Mouse (Mus musculus) MEL (cell line): Measurements from ENCODE around the gene Rhcg. TPM values are rescaled to one million over a fixed set of nuclear protein-coding genes. Genes with fewer than 3 reads are reported as not detected.

Source experiments
- DNase-seq: peaks from one replicate; pipeline ENCODE4 v3.0.0; 2011; ENCODE audit warnings: low read depth, low spot score
- H3K27ac ChIP-seq: 2 replicates; pipeline ENCODE4 v1.5.1; 2012; ENCODE audit warnings: low read depth, mild to moderate bottlenecking, control low read depth, low read length, moderate library complexity; ENCODE audit not compliant: control insufficient read depth
- H3K27me3 ChIP-seq, 2 experiments: fragments of 150-350 bp in 1 of 2; sonication (generic) in 1 of 2; 2 replicates each; pipeline ENCODE4 v1.6.1; 2012; ENCODE audit warnings: low read length in 2 of 2, mild to moderate bottlenecking in 2 of 2, improper control_type of control experiment in 1 of 2, moderate library complexity in 1 of 2; ENCODE audit not compliant: insufficient read depth in 2 of 2, control insufficient read depth in 1 of 2
- H3K36me3 ChIP-seq, 2 experiments: 2 replicates each; pipeline ENCODE4 v1.6.1; 2012 to 2014; ENCODE audit warnings: low read length in 2 of 2, improper control_type of control experiment in 1 of 2, inconsistent platforms in 1 of 2, mild to moderate bottlenecking in 1 of 2; ENCODE audit not compliant: insufficient read depth in 2 of 2, control insufficient read depth in 1 of 2
- H3K4me1 ChIP-seq, 2 experiments: fragments of 150-350 bp in 1 of 2; sonication (generic) in 1 of 2; 2 replicates each; pipeline ENCODE4 v1.6.1; 2012; ENCODE audit warnings: low read length in 2 of 2, improper control_type of control experiment in 1 of 2, mild to moderate bottlenecking in 1 of 2; ENCODE audit not compliant: insufficient read depth in 2 of 2, control insufficient read depth in 1 of 2
- H3K4me3 ChIP-seq, 2 experiments: fragments of 150-350 bp in 1 of 2; sonication (generic) in 1 of 2; 2 replicates each; pipeline ENCODE4 v1.5.1; 2012; ENCODE audit warnings: low read depth in 2 of 2, low read length in 2 of 2, mild to moderate bottlenecking in 2 of 2, moderate library complexity in 2 of 2, control low read depth in 1 of 2, improper control_type of control experiment in 1 of 2; ENCODE audit not compliant: control insufficient read depth in 1 of 2, insufficient read depth in 1 of 2
- H3K79me2 ChIP-seq: 2 replicates; pipeline ENCODE4 v1.6.1; 2012; ENCODE audit warnings: mild to moderate bottlenecking, low read length, moderate library complexity; ENCODE audit not compliant: control insufficient read depth, poor library complexity, insufficient read depth
- H3K9ac ChIP-seq: 2 replicates; pipeline ENCODE4 v1.6.1; 2012; ENCODE audit warnings: low read depth, mild to moderate bottlenecking, control low read depth, low read length, moderate library complexity; ENCODE audit not compliant: control insufficient read depth, poor library complexity, severe bottlenecking
- H3K9me3 ChIP-seq: fragments of 150-350 bp; sonication (generic); replicated peaks from 2 replicates; pipeline ENCODE4 v1.6.1; 2012; ENCODE audit warnings: mild to moderate bottlenecking, low read length, improper control_type of control experiment, moderate library complexity; ENCODE audit not compliant: insufficient read depth
- BHLHE40 ChIP-seq: IDR thresholded peaks from 2 replicates; pipeline ENCODE4 v1.6.1; 2012; ENCODE audit warnings: low read depth, mild to moderate bottlenecking, inconsistent platforms, low read length, improper control_type of control experiment, borderline replicate concordance
- CHD2 ChIP-seq: IDR thresholded peaks from 2 replicates; pipeline ENCODE4 v1.6.1; 2011; ENCODE audit warnings: low read length, improper control_type of control experiment
- CTCF ChIP-seq, 3 experiments: IDR thresholded peaks in 2 of 3; conservative IDR thresholded peaks in 1 of 3; 2 replicates each; pipeline ENCODE4 v1.5.1; 2011 to 2012; ENCODE audit warnings: low read length in 3 of 3, low read depth in 2 of 3, mild to moderate bottlenecking in 2 of 3, improper control_type of control experiment in 1 of 3, inconsistent platforms in 1 of 3, mixed read lengths in 1 of 3, moderate library complexity in 1 of 3; ENCODE audit not compliant: control insufficient read depth in 1 of 3, insufficient read depth in 1 of 3, poor library complexity in 1 of 3, severe bottlenecking in 1 of 3
- ELF1 ChIP-seq: IDR thresholded peaks from 2 replicates; pipeline ENCODE4 v1.6.1; 2014; ENCODE audit warnings: low read depth, mild to moderate bottlenecking, inconsistent platforms, low read length, improper control_type of control experiment, moderate library complexity
- EP300 ChIP-seq, 2 experiments: IDR thresholded peaks; 2 replicates each; pipeline ENCODE4 v1.6.1; 2011; ENCODE audit warnings: improper control_type of control experiment in 2 of 2, low read length in 2 of 2, low read depth in 1 of 2, mild to moderate bottlenecking in 1 of 2
- ETS1 ChIP-seq: IDR thresholded peaks from 2 replicates; pipeline ENCODE4 v1.6.1; 2012; ENCODE audit warnings: low read depth, mild to moderate bottlenecking, inconsistent platforms, low read length, improper control_type of control experiment, moderate library complexity
- GATA1 ChIP-seq: IDR thresholded peaks from 2 replicates; pipeline ENCODE4 v1.6.1; 2011; ENCODE audit warnings: low read depth, low read length, improper control_type of control experiment
- KAT2A ChIP-seq: conservative IDR thresholded peaks from 2 replicates; pipeline ENCODE4 v1.6.1; 2012; ENCODE audit warnings: low read depth, low read length, improper control_type of control experiment, inconsistent platforms
- MAFK ChIP-seq: IDR thresholded peaks from 2 replicates; pipeline ENCODE4 v1.6.1; 2011; ENCODE audit warnings: low read depth, mild to moderate bottlenecking, low read length, improper control_type of control experiment, borderline replicate concordance
- MAX ChIP-seq: IDR thresholded peaks from 2 replicates; pipeline ENCODE4 v1.6.1; 2011; ENCODE audit warnings: low read length, improper control_type of control experiment
- MEF2A ChIP-seq: IDR thresholded peaks from 2 replicates; pipeline ENCODE4 v1.6.1; 2014; ENCODE audit warnings: low read depth, mild to moderate bottlenecking, inconsistent platforms, low read length, improper control_type of control experiment; ENCODE audit not compliant: poor library complexity, insufficient replicate concordance, severe bottlenecking; ENCODE audit errors: extremely low read depth
- MXI1 ChIP-seq: IDR thresholded peaks from 2 replicates; pipeline ENCODE4 v1.6.1; 2011; ENCODE audit warnings: mild to moderate bottlenecking, low read depth, low read length, improper control_type of control experiment
- NELFE ChIP-seq: IDR thresholded peaks from 2 replicates; pipeline ENCODE4 v1.6.1; 2011; ENCODE audit warnings: low read depth, low read length, improper control_type of control experiment
- POLR2A ChIP-seq, 2 experiments: IDR thresholded peaks; 2 replicates each; pipeline ENCODE4 v1.6.1; 2011 to 2012; ENCODE audit warnings: low read length in 2 of 2, mild to moderate bottlenecking in 2 of 2, control low read depth in 1 of 2, improper control_type of control experiment in 1 of 2, low read depth in 1 of 2, moderate library complexity in 1 of 2; ENCODE audit not compliant: control insufficient read depth in 1 of 2, insufficient read depth in 1 of 2, poor library complexity in 1 of 2
- POLR2AphosphoS2 ChIP-seq: IDR thresholded peaks from 2 replicates; pipeline ENCODE4 v1.6.1; 2011; ENCODE audit warnings: low read length, improper control_type of control experiment
- POLR2AphosphoS5 ChIP-seq: IDR thresholded peaks from 2 replicates; pipeline ENCODE4 v1.6.1; 2012; ENCODE audit warnings: low read depth, borderline replicate concordance, mild to moderate bottlenecking, inconsistent platforms, low read length, moderate library complexity, mixed read lengths
- RAD21 ChIP-seq: IDR thresholded peaks from 2 replicates; pipeline ENCODE4 v1.6.1; 2011; ENCODE audit warnings: mild to moderate bottlenecking, low read depth, low read length, improper control_type of control experiment
- RCOR1 ChIP-seq: IDR thresholded peaks from 2 replicates; pipeline ENCODE4 v1.6.1; 2012; ENCODE audit warnings: low read depth, mild to moderate bottlenecking, inconsistent platforms, low read length, improper control_type of control experiment
- SIN3A ChIP-seq: IDR thresholded peaks from 2 replicates; pipeline ENCODE4 v1.6.1; 2012; ENCODE audit warnings: low read length, improper control_type of control experiment, inconsistent platforms
- SMC3 ChIP-seq: IDR thresholded peaks from 2 replicates; pipeline ENCODE4 v1.6.1; 2011; ENCODE audit warnings: low read depth, low read length, improper control_type of control experiment
- TAL1 ChIP-seq: IDR thresholded peaks from 2 replicates; pipeline ENCODE4 v1.6.1; 2012; ENCODE audit warnings: mild to moderate bottlenecking, inconsistent platforms, low read length, moderate library complexity, mixed read lengths
- TBP ChIP-seq: IDR thresholded peaks from 2 replicates; pipeline ENCODE4 v1.8.0; 2011; ENCODE audit warnings: low read depth, low read length, improper control_type of control experiment
- TCF12 ChIP-seq: IDR thresholded peaks from 2 replicates; pipeline ENCODE4 v1.6.1; 2014; ENCODE audit warnings: low read depth, mild to moderate bottlenecking, inconsistent platforms, low read length, improper control_type of control experiment, moderate library complexity
- UBTF ChIP-seq: IDR thresholded peaks from 2 replicates; pipeline ENCODE4 v1.6.1; 2012; ENCODE audit warnings: low read depth, mild to moderate bottlenecking, inconsistent platforms, low read length, improper control_type of control experiment, moderate library complexity, borderline replicate concordance; ENCODE audit not compliant: insufficient read depth
- USF1 ChIP-seq: IDR thresholded peaks from 2 replicates; pipeline ENCODE4 v1.6.1; 2014; ENCODE audit warnings: low read depth, mild to moderate bottlenecking, inconsistent platforms, low read length, improper control_type of control experiment, moderate library complexity
- ZC3H11A ChIP-seq: IDR thresholded peaks from 2 replicates; pipeline ENCODE4 v1.6.1; 2012; ENCODE audit warnings: low read depth, mild to moderate bottlenecking, inconsistent platforms, low read length, improper control_type of control experiment
- ZKSCAN1 ChIP-seq: IDR thresholded peaks from 2 replicates; pipeline ENCODE4 v1.6.1; 2012; ENCODE audit warnings: low read depth, mild to moderate bottlenecking, inconsistent platforms, low read length, improper control_type of control experiment, moderate library complexity
- ZMIZ1 ChIP-seq: IDR thresholded peaks from 2 replicates; pipeline ENCODE4 v1.6.1; 2012; ENCODE audit warnings: low read depth, mild to moderate bottlenecking, inconsistent platforms, low read length, improper control_type of control experiment, moderate library complexity
- ZNF384 ChIP-seq: IDR thresholded peaks from 2 replicates; pipeline ENCODE4 v1.6.1; 2012; ENCODE audit warnings: low read depth, mild to moderate bottlenecking, inconsistent platforms, low read length, improper control_type of control experiment
- polyA plus RNA-seq, 2 experiments: library from polyadenylated mRNA; stranded (reverse) in 1 of 2; unstranded in 1 of 2; fragments of >175 nt in 1 of 2; fragments of >200 nt in 1 of 2; gene quantifications; 2 replicates each; pipeline versions ENCODE4 v1.2.1 to v1.2.4; 2012; ENCODE audit warnings: low replicate concordance in 2 of 2, low read depth in 1 of 2; ENCODE audit not compliant: insufficient read length in 2 of 2, insufficient read depth in 1 of 2, missing spikeins in 1 of 2
- total RNA-seq: library from RNA; depleted of rRNA; stranded (reverse); fragments of 300-350 nt; gene quantifications from 2 replicates; pipeline ENCODE4 v1.2.3, GENCODE M21; 2012

Rhcg gene
- total and polyA plus RNA-seq, 3 experiments, result not detected

GRCm38 (mm10) chr7:79613314-79613713 is 4.1 kb downstream of the Rhcg start:
- Histone ChIP-seq H3K27ac (no peak overlapping the region), H3K79me2 (no peaks in the 10 kb centered on the region), H3K9me3 (no peaks in the 10 kb centered on the region), H3K4me3 (no peak overlapping the region), H3K9ac (no peak overlapping the region), H3K4me1 (no peaks in the 10 kb centered on the region), H3K36me3 (no peaks in the 10 kb centered on the region), H3K27me3 (peaks cover 0 to 8% of the 10 kb centered on the region in 2 experiments; a peak in 2 of 4 replicates)
- DNase-seq, result no peak
- TF ChIP-seq ZMIZ1 (no peak), EP300 (IDR thresholded peaks at IDR 0.05; ENCODE audit: low read depth in 1 of 2, low read length in 2 of 2) (no peak), ZKSCAN1 (no peak), SIN3A (no peak), MXI1 (no peak), UBTF (no peak), POLR2AphosphoS2 (no peak), MEF2A (no peak), USF1 (no peak), POLR2A (IDR thresholded peaks at IDR 0.05; ENCODE audit: control insufficient read depth in 1 of 2, insufficient read depth in 1 of 2, low read depth in 1 of 2, low read length in 2 of 2, poor library complexity in 1 of 2) (no peak), TCF12 (no peak), SMC3 (no peak), ZNF384 (no peak)

GRCm38 (mm10) chr7:79612783-79613182 is 4.7 kb downstream of the Rhcg start:
- Histone ChIP-seq H3K27ac (no peak overlapping the region), H3K9me3 (no peaks in the 10 kb centered on the region), H3K79me2 (no peaks in the 10 kb centered on the region), H3K27me3 (peaks cover 0 to 8% of the 10 kb centered on the region in 2 experiments; a peak in 2 of 4 replicates), H3K36me3 (no peaks in the 10 kb centered on the region), H3K4me1 (no peaks in the 10 kb centered on the region), H3K9ac (no peak overlapping the region), H3K4me3 (no peak overlapping the region)
- peak; percentile 67 for DNase-seq
- TF ChIP-seq MAX (no peak), POLR2AphosphoS5 (no peak), TAL1 (no peak), TBP (no peak), CTCF (IDR thresholded peaks at IDR 0.05 in 2 of 3, conservative IDR thresholded peaks at IDR 0.05 in 1 of 3; ENCODE audit: control insufficient read depth in 1 of 3, insufficient read depth in 1 of 3, low read depth in 2 of 3, low read length in 3 of 3, poor library complexity in 1 of 3, severe bottlenecking in 1 of 3) (peak; percentile 68 to 80 (median 77)), BHLHE40 (no peak), SMC3 (peak; percentile 77), GATA1 (no peak), MEF2A (no peak), UBTF (no peak), ZC3H11A (peak; percentile 51), KAT2A (no peak), CHD2 (no peak), POLR2A (IDR thresholded peaks at IDR 0.05; ENCODE audit: control insufficient read depth in 1 of 2, insufficient read depth in 1 of 2, low read depth in 1 of 2, low read length in 2 of 2, poor library complexity in 1 of 2) (no peak), ZKSCAN1 (no peak), ELF1 (no peak), RAD21 (peak; percentile 67), ZMIZ1 (no peak), ZNF384 (no peak), ETS1 (no peak), MAFK (no peak), RCOR1 (no peak), EP300 (IDR thresholded peaks at IDR 0.05; ENCODE audit: low read depth in 1 of 2, low read length in 2 of 2) (no peak), MXI1 (no peak), NELFE (no peak)
